Mouse (Mus musculus) bone marrow, adult 2 months (tissue): ENCODE measurements around the gene Sirt3. TPM values are rescaled to one million over a fixed set of nuclear protein-coding genes. Genes with fewer than 3 reads are reported as not detected.
A peak's percentile ranks its signal among the peaks of the same experiment; 100 is the strongest.

ENCODE experiments used
- H3K27ac ChIP-seq: fragments of 200-500 bp; 2 replicates; pipeline ENCODE4 v1.5.1; 2012; ENCODE audit warnings: low read depth, mild to moderate bottlenecking, control low read depth, inconsistent platforms, low read length; ENCODE audit not compliant: control insufficient read depth, poor library complexity, insufficient read depth
- H3K4me1 ChIP-seq: fragments of 200-500 bp; 2 replicates; pipeline ENCODE4 v1.6.1; 2011; ENCODE audit warnings: low read length; ENCODE audit not compliant: control insufficient read depth, insufficient read depth
- H3K4me3 ChIP-seq: fragments of 200-500 bp; replicated peaks from 2 replicates; pipeline ENCODE3; 2011; ENCODE audit warnings: mild to moderate bottlenecking, low read depth, low read length, control low read depth; ENCODE audit not compliant: control insufficient read depth
- CTCF ChIP-seq: fragments of 200-500 bp; IDR thresholded peaks from 2 replicates; pipeline ENCODE4 v1.5.1; 2011; ENCODE audit warnings: low read length, control low read depth; ENCODE audit not compliant: control insufficient read depth, insufficient read depth
- POLR2A ChIP-seq: fragments of 200-500 bp; IDR thresholded peaks from 2 replicates; pipeline ENCODE4 v1.6.1; 2011; ENCODE audit warnings: low read depth, mild to moderate bottlenecking, control low read depth, low read length, borderline replicate concordance; ENCODE audit not compliant: control insufficient read depth
- WGBS: fragments of 180-500 bp; shearing (Covaris S2); methylation state at CpG from one replicate; pipeline ENCODE4 v1.1.7; 2018; 5-methylcytosine and 5-hydroxymethylcytosine counted together
- polyA plus RNA-seq: library from polyadenylated mRNA; stranded (reverse); fragments of >200 nt; gene quantifications from 2 replicates; pipeline ENCODE4 v1.2.4, GENCODE M21; 2011; ENCODE audit warnings: low replicate concordance; ENCODE audit not compliant: missing spikeins, insufficient read depth, insufficient read length

Gene Sirt3
- polyA plus RNA-seq, 1 experiment = 27.0 TPM

GRCm38 (mm10) chr7:140828171-140828881 is 53.8 kb downstream of the Sirt3 start:
- 10% methylated on average over 8 of the region's 8 CpGs for WGBS

GRCm38 (mm10) chr7:140822731-140823130 is 59.4 kb downstream of the Sirt3 start:
- WGBS = 83% methylated on average over 4 of the region's 4 CpGs

More at GRCm38 (mm10) chr7:140828171-140828881, 53.8 kb downstream of the Sirt3 start:
- Histone ChIP-seq H3K4me1 (no peaks in the 10 kb centered on the region; the same call in 1 of the 2 replicates), H3K27ac (no peak overlapping the region), H3K4me3 (no peak overlapping the region)
- TF ChIP-seq CTCF (no peak), POLR2A (no peak)

GRCm38 (mm10) chr7:140821653-140822329 is 60.3 kb downstream of the Sirt3 start, which contains the start of gene Zfp941:
Gene Zfp941, minus strand, starts transcription at chr7:140822178.
- WGBS = 5% methylated on average over 21 of the region's 21 CpGs
- Histone ChIP-seq H3K4me3 (peak within 1 kb of the TSS; percentile 20), H3K27ac (no peak within 1 kb of the TSS), H3K4me1 (no peaks in the 10 kb centered on the region; the same call in 1 of the 2 replicates)
- TF ChIP-seq POLR2A = no peak
- no peak for TF ChIP-seq CTCF

More at GRCm38 (mm10) chr7:140822731-140823130, 59.4 kb downstream of the Sirt3 start:
- TF ChIP-seq CTCF (no peak), POLR2A (no peak)
- no peaks in the 10 kb centered on the region; the same call in 1 of the 2 replicates for H3K4me1 ChIP-seq
- H3K4me3 ChIP-seq = no peak overlapping the region
- no peak overlapping the region for H3K27ac ChIP-seq

- Histone ChIP-seq H3K4me3 (no peak overlapping the region), H3K4me1 (no peaks in the 10 kb centered on the region; the same call in 1 of the 2 replicates), H3K27ac (no peak overlapping the region)
- WGBS = 70% methylated on average over 5 of the region's 5 CpGs
- TF ChIP-seq CTCF (no peak), POLR2A (no peak)
Measured at GRCm38 (mm10) chr7:140821305-140821652, 60.8 kb downstream of the Sirt3 start.

GRCm38 (mm10) chr7:140820173-140820572 is 61.9 kb downstream of the Sirt3 start:
- WGBS = 75% methylated on average over 4 of the region's 4 CpGs
- Histone ChIP-seq H3K27ac (no peak overlapping the region), H3K4me1 (no peaks in the 10 kb centered on the region; the same call in 1 of the 2 replicates), H3K4me3 (no peak overlapping the region)
- TF ChIP-seq CTCF (no peak), POLR2A (no peak)

Other genes with a start within 250 kb of the Sirt3 start
- gene Olfr53, start 235.9 kb downstream of the Sirt3 start, polyA plus RNA-seq = not detected in 2 replicates
- not detected in 2 replicates for gene Olfr539, start 222.4 kb downstream of the Sirt3 start, polyA plus RNA-seq
- gene Olfr45, start 200.4 kb downstream of the Sirt3 start, polyA plus RNA-seq = 0.32 TPM in 1 of 2 replicates, not detected in the other
- not detected in 2 replicates for gene Olfr541, start 185.0 kb downstream of the Sirt3 start, polyA plus RNA-seq
- gene Cyp2e1, start 118.6 kb downstream of the Sirt3 start, polyA plus RNA-seq = 3.9 and 21.1 TPM in 2 replicates
- not detected in 2 replicates for gene Syce1, start 94.5 kb downstream of the Sirt3 start, polyA plus RNA-seq
- gene Zfp941, start 60.1 kb downstream of the Sirt3 start, polyA plus RNA-seq = 0.25 and 0.40 TPM in 2 replicates
- 3.3 TPM in 1 of 2 replicates, not detected in the other for gene Urah, start 47.3 kb downstream of the Sirt3 start, polyA plus RNA-seq
- not detected in 2 replicates for gene Scgb1c1, start 36.8 kb downstream of the Sirt3 start, polyA plus RNA-seq
- not detected in 2 replicates for gene Odf3, start 34.5 kb downstream of the Sirt3 start, polyA plus RNA-seq
- gene Gm45785, start 26.0 kb downstream of the Sirt3 start, polyA plus RNA-seq = not detected in 2 replicates
- 26.4 and 53.0 TPM in 2 replicates for gene Ric8a, start 25.4 kb downstream of the Sirt3 start, polyA plus RNA-seq
- 11.7 and 18.1 TPM in 2 replicates for gene Bet1l, start 24.7 kb downstream of the Sirt3 start, polyA plus RNA-seq
- 239 and 252 TPM in 2 replicates for gene Psmd13, start 341 bp downstream of the Sirt3 start, polyA plus RNA-seq
- gene Cox8b, start 18.1 kb upstream of the Sirt3 start, polyA plus RNA-seq = not detected in 2 replicates
- 1.9 and 3.1 TPM in 2 replicates for gene Nlrp6, start 38.6 kb upstream of the Sirt3 start, polyA plus RNA-seq
- gene Pgghg, start 59.1 kb upstream of the Sirt3 start, polyA plus RNA-seq = 6.9 and 13.3 TPM in 2 replicates
- gene Ifitm5, start 68.0 kb upstream of the Sirt3 start, polyA plus RNA-seq = 1.7 TPM in 1 of 2 replicates, not detected in the other
- not detected in 2 replicates for gene Gm45717, start 73.6 kb upstream of the Sirt3 start, polyA plus RNA-seq
- gene Ifitm2, start 73.7 kb upstream of the Sirt3 start, polyA plus RNA-seq = 71.7 and 147 TPM in 2 replicates
- 32.8 and 82.9 TPM in 2 replicates for gene Ifitm1, start 84.9 kb upstream of the Sirt3 start, polyA plus RNA-seq
- 166 and 209 TPM in 2 replicates for gene Ifitm3, start 128.5 kb upstream of the Sirt3 start, polyA plus RNA-seq
- gene Ifitm6, start 135.6 kb upstream of the Sirt3 start, polyA plus RNA-seq = 195 and 524 TPM in 2 replicates
- gene Gm17387, start 146.8 kb upstream of the Sirt3 start, polyA plus RNA-seq = not detected in 2 replicates
- 0.36 and 2.1 TPM in 2 replicates for gene B4galnt4, start 178.8 kb upstream of the Sirt3 start, polyA plus RNA-seq
- 5.4 and 15.9 TPM in 2 replicates for gene Pkp3, start 195.9 kb upstream of the Sirt3 start, polyA plus RNA-seq
- 10.4 and 19.8 TPM in 2 replicates for gene Sigirr, start 218.3 kb upstream of the Sirt3 start, polyA plus RNA-seq
- 2.5 TPM in 1 of 2 replicates, not detected in the other for gene Ano9, start 235.5 kb upstream of the Sirt3 start, polyA plus RNA-seq
- 66.7 and 84.6 TPM in 2 replicates for gene Ptdss2, start 240.1 kb upstream of the Sirt3 start, polyA plus RNA-seq